In the genomic region with DNA sequence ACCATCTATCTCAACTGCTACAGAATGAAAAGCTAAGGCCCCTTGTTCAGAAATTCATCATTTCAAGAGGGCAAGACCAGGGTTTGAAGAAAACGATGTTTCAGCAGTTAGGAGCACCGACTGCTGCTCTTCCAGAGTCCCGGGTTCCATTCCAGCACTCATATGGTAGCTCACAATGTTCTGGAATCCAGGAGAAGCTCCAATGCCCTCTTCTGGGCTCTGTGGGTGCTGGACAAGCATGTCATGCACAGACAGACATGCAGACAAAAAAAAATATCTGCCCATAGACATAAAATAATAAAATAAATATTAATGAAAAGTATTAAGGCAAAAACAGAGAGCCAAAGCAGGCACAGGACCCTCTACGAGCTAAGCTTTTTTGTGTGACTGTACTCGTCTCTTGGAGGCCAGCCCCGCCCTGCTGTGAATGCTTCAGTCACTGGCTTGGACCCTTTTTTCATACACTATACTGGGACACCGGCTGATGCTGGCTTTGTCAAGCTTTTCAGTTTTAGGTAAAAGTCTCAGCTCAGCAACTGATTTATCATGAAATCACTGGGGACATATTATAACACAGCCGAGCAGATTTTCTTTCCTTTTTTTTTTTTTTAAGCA, we compare ENCODE assay signal across 8 mouse cellular contexts. TPM values are rescaled to one million over a fixed set of nuclear protein-coding genes. Genes with fewer than 3 reads are reported as not detected.
DNase-seq lines count a peak whose midpoint lies in the region; ATAC-seq lines count a peak whose summit lies in the region.

No protein-coding gene starts in this region.

- H3K4me1 ChIP-seq in kidney, embryonic 14.5 days (ENCODE audit: control insufficient read depth, insufficient read depth, low read length), result peaks cover 4% of the 10 kb centered on the region; the same call in 1 of the 2 replicates
- peaks cover 11% of the 10 kb centered on the region; the same call in 1 of the 2 replicates for H3K4me1 ChIP-seq in limb, embryonic 12.5 days (replicated peaks)

- H3K4me3 ChIP-seq in kidney, embryonic 14.5 days (ENCODE audit: low read length), result peak overlapping the region; percentile 77
- peak overlapping the region; percentile 75 for H3K4me3 ChIP-seq in limb, embryonic 12.5 days (replicated peaks)

- H3K36me3 ChIP-seq in kidney, embryonic 14.5 days (ENCODE audit: control insufficient read depth, insufficient read depth, low read length), result no peaks in the 10 kb centered on the region
- no peaks in the 10 kb centered on the region for H3K36me3 ChIP-seq in limb, embryonic 12.5 days

- no peak for ATAC-seq in kidney, embryonic 14.5 days (ENCODE audit: low FRiP score, low TSS enrichment)
- ATAC-seq in erythroid progenitor cell, adult 5-6 weeks (replicated peaks; ENCODE audit: low FRiP score, poor library complexity, severe bottlenecking), result peak; percentile 63
- ATAC-seq in limb, embryonic 12.5 days (ENCODE audit: insufficient number of reproducible peaks, insufficient read depth, low FRiP score, low TSS enrichment, low read depth), result no peak

- WGBS in kidney, embryonic 14.5 days, result 25% methylated on average over 8 of the region's 8 CpGs
- 24% methylated on average over 8 of the region's 8 CpGs for WGBS in limb, embryonic 12.5 days

- no peak for DNase-seq in kidney, adult 18-20 months
- DNase-seq in NIH3T3 (ENCODE audit: low read depth), result peak; percentile 79
- DNase-seq in retina, embryonic 14.5 days (ENCODE audit: low spot score), result peak; percentile 60
- DNase-seq in B cell, adult 2 months, result no peak
- DNase-seq in spleen, adult 18-20 months, result no peak

- H3K4me2 ChIP-seq in kidney, embryonic 14.5 days (replicated peaks; ENCODE audit: low read depth, low read length), result peak overlapping the region; percentile 90
- peak overlapping the region; percentile 88 for H3K4me2 ChIP-seq in limb, embryonic 12.5 days

- H3K9me3 ChIP-seq in kidney, embryonic 14.5 days (ENCODE audit: control insufficient read depth, low read length), result no peaks in the 10 kb centered on the region
- no peaks in the 10 kb centered on the region for H3K9me3 ChIP-seq in limb, embryonic 12.5 days

- no peak overlapping the region for H3K27ac ChIP-seq in kidney, embryonic 14.5 days (ENCODE audit: low read depth, low read length)
- H3K27ac ChIP-seq in limb, embryonic 12.5 days, result no peak overlapping the region

- H3K9ac ChIP-seq in kidney, embryonic 14.5 days (ENCODE audit: low read depth, low read length), result peak overlapping the region; percentile 79; the same call in 1 of the 2 replicates
- no peak overlapping the region for H3K9ac ChIP-seq in limb, embryonic 12.5 days (replicated peaks)

- H3K27me3 ChIP-seq in kidney, embryonic 14.5 days (ENCODE audit: control insufficient read depth, insufficient read depth, low read length), result no peaks in the 10 kb centered on the region; the same call in 1 of the 2 replicates
- peaks cover 16% of the 10 kb centered on the region for H3K27me3 ChIP-seq in limb, embryonic 12.5 days

RNA-seq across cellular contexts. Expression of a gene that starts 1.0 kb away (rescaled TPM):
- polyA plus RNA-seq in kidney, embryonic 14.5 days (2014; fragmentation: Nextera tagmentation; extraction: Ambion mirVana), result 6.1 and 10.3 TPM in 2 replicates
- 137 and 158 TPM in 2 replicates for total RNA-seq in erythroid progenitor cell, adult 5-6 weeks (2015; ENCODE audit: low replicate concordance)
- 64.9 and 79.8 TPM in 2 replicates for total RNA-seq in erythroid progenitor cell, adult 5-6 weeks (2017; ENCODE audit: low replicate concordance)
- polyA plus RNA-seq in limb, embryonic 12.5 days (2016; fragmentation: Nextera tagmentation; extraction: Ambion mirVana), result 5.4 and 6.6 TPM in 2 replicates

Comparison
In these comparisons a context has a peak if more than half of its experiments do, and no peak if none do; other contexts are left out.
1. DNase-seq: peak in NIH3T3 (single experiment) and retina, embryonic 14.5 days (single experiment); none in kidney, adult 18-20 months (single experiment), B cell, adult 2 months (0 of 2) and spleen, adult 18-20 months (0 of 2).